Mouse (Mus musculus) retina, adult 2 months (tissue): ENCODE measurements at regions not wholly inside any gene's neighbourhood (a gene's known extent, or its start where the extent isn't known, plus 50 kb on each side); places are given as distances from the start of the nearest gene placed in this dataset.
A peak's percentile ranks its signal among the peaks of the same experiment; 100 is the strongest.

Source experiments
- DNase-seq: peaks from one replicate; pipeline ENCODE4 v3.0.0-alpha.2; 2012; ENCODE audit warnings: low read depth, low spot score

DNA sequence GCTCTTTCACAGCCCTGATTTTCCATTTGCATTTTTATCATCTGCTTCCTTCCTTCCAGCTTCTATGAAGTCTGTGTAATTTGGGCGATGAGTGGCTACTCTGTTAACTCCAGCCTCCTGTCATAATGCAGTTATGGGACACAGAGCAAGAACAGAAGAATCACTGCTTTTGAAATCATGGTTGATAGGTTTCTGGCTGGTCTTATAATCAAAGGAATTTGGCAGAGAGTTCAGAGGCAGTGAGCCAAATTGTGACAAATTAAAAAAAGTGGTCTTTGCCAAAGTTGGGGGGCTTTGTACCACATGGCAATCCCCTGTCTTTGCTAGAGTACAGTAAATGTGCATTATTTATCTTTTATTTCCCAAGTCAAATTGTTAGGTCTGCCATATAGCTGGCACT, 1292.6 kb downstream of the Rapgef2 start:
- DNase-seq: peak; percentile 2

- DNase-seq: no peak
Observed at GRCm38 (mm10) chr3:77944801-77945200, 1341.5 kb downstream of the Rapgef2 start.

- no peak for DNase-seq
Observed at GRCm38 (mm10) chr3:77897244-77897643, 1389.1 kb downstream of the Rapgef2 start.

DNA sequence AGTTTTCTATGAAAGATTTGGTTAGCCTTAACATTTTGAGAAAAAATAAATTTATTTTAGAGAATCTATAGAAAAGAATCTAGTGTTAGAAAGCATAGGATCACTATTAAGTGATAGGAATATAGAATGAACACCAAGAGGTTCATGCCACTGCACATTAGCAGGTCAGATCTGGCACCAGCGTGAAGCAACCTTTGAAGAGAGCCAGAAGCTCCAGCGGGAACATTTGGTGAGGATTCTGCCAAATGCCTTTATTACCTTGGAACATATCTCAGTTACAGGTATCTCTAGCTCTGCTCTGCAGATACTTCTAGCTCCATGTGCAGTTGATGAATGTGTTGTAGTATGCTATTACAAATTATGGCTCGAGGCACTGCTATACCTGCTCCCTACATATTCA, 1398.7 kb downstream of the Rapgef2 start:
- DNase-seq: no peak

DNA sequence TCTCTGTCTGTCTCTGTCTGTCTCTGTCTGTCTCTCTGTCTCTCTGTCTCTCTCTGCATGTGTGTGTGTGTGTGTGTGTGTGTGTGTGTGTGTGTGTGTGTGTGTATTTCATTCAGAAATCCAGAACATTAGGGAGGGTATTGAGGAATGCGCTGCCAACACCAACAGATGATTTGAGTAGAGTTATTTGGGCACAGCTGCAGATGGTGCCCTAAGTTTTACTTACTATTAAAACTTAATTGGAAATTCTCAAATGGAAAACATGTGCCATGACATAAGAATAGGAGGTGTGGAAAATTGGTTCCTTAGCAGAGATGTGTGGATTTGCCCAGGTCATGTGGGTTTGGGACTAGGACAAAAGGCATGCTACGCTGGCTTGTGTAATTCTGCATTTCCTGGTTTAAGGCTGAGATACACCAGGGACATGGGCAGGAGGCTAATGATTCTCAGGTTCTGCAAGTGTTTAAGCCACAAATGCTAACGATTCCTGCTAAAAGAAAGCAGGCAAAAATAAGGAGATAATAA, 1437.5 kb downstream of the Rapgef2 start:
- no peak for DNase-seq

DNA sequence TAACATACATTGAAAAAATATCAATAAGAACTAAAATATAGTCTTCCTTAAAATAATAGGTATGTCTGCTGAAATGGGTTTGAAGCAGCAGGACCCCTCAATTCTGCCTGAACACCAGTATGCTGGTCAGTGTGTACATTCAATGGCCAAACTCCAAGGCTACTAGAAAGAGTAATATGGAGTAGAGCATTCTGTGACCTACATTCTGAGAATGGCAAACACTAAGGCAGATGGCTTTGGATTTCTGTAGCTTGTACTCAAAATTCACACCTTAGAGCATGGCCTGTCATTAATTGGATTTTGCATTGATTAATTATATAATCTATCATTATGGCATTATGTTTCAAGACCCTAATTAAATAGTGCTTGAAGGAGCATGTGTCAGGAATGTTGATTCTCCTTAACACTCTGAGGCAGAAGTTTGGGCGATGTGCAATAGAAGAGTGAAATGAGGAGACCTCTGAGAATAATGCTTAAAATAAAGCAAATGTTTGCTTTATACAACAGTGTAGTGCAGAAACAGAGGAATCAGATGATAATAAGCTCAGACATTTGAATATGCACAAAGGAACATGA, 1454.0 kb downstream of the Rapgef2 start:
- no peak for DNase-seq

- DNase-seq: no peak
Observed at GRCm38 (mm10) chr3:77831760-77832159, 1454.6 kb downstream of the Rapgef2 start.

- no peak for DNase-seq
Observed at GRCm38 (mm10) chr3:77831256-77831655, 1455.1 kb downstream of the Rapgef2 start.

DNA sequence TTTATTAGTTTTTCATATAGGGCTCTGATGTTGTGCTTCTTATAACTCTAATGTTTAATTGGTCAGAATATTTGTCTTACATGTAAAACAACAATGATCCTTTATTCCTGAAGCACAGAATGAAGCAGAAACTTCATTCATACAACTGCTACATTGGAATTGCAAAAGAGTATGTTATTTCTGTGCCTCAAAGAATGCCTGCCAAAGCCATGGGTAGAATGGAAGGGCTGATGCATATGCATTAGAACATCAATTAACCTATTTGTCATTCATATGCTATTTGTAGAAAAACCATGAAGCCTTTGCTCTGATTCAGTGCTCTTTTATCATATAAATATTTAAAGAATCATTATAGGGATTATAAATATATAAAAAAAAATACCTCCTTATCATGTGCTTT, 1456.1 kb downstream of the Rapgef2 start:
- DNase-seq: no peak

- DNase-seq: no peak
Observed at GRCm38 (mm10) chr3:77800776-77801175, 1485.5 kb downstream of the Rapgef2 start.

- DNase-seq: no peak
Observed at GRCm38 (mm10) chr3:77781783-77782182, 1504.5 kb downstream of the Rapgef2 start.

- DNase-seq: no peak
Observed at GRCm38 (mm10) chr3:77781332-77781731, 1505.0 kb downstream of the Rapgef2 start.

DNA sequence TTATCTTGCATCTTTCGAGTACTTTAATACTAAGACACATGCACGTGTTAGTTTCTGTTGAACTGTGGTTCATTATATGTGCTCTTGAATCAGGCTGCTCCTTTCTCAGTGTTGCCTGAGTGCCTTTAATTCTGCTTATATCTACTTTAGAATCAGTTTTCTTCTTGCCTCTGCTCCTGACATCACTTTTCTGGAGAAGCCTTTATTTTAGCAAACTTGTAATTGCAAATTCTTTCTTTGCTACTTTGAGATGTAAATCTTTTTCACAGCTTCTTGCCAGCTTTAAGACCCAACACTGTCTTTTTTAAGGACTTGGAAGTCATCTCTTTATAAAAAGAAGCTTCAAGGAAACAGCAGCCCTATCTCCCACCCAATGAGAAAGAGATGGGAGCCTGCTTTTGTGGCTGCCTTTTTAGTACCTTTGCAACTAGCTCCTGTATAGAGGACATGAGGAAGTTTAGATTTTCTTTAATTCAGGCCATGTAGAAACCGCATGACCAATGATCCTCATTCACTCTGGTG, 1527.4 kb downstream of the Rapgef2 start:
- no peak for DNase-seq

GRCm38 (mm10) chr3:77758295-77758694, 1528.0 kb downstream of the Rapgef2 start:
- no peak for DNase-seq

- no peak for DNase-seq
Observed at GRCm38 (mm10) chr3:77742146-77742545, 1544.2 kb downstream of the Rapgef2 start.

DNA sequence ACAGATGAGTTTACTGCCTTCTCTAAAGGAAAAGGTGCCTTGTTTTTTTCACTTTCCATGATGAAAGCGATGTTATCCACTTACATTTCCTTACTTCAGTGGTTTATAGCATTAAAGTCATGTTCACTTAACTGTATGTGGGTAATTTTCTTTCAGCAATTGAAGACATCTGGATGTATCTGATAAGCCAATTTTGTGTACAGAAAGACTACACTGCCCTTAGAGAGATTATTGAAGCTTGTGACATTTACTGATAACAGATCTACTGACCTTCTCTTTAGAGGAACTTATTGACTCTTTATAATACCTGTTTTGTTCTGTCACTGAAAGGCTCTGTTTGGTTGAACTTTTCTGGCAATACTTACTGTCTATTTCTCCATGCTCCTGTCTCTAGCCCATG, 1568.5 kb downstream of the Rapgef2 start:
- DNase-seq: no peak

GRCm38 (mm10) chr3:77695571-77695970, 1590.7 kb downstream of the Rapgef2 start:
- no peak for DNase-seq

DNA sequence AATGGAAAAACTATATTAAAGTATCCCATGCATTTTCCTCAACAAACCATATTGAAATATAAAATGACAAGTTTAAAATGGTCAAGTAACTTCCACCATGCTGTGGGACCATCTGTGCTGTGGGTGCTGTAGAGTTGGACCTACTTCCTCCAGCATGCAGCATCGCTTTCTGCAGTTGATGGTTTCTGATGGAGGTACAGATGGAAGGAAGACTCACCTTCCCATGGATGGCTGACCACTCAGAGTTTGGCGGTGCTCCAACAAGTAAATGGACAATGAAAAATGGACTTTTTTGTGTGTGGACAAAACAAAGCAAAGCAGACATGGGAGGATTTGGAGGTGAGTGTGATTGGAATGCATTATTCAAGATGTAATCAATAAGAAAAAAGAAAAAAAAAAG, 1592.3 kb downstream of the Fstl5 start:
- DNase-seq: no peak

GRCm38 (mm10) chr3:77653881-77654280, 1579.8 kb downstream of the Fstl5 start:
- no peak for DNase-seq
